Mouse (Mus musculus) limb, embryonic 13.5 days (tissue): Measurements from ENCODE around the gene Kdelc2. TPM values are rescaled to one million over a fixed set of nuclear protein-coding genes. Genes with fewer than 3 reads are reported as not detected.

Source experiments
- ATAC-seq: fragments of 200-750 bp; cut with Nextera tagmentation; 2 replicates; pipeline ENCODE4 v1.8.0; 2017; ENCODE audit warnings: low read depth, moderate number of reproducible peaks, moderate TSS enrichment; ENCODE audit not compliant: low FRiP score
- H3K27ac ChIP-seq: fragments of 300-500 bp; sonication (generic); 2 replicates; pipeline ENCODE4 v1.5.1; 2015; ENCODE audit warnings: inconsistent platforms, mild to moderate bottlenecking, moderate library complexity
- H3K27me3 ChIP-seq: fragments of 300-500 bp; sonication (generic); 2 replicates; pipeline ENCODE4 v1.6.1; 2015; ENCODE audit warnings: mild to moderate bottlenecking, inconsistent platforms
- H3K36me3 ChIP-seq: fragments of 300-500 bp; sonication (generic); 2 replicates; pipeline ENCODE4 v1.6.1; 2015; ENCODE audit warnings: inconsistent platforms, mild to moderate bottlenecking, moderate library complexity
- H3K4me1 ChIP-seq: fragments of 300-500 bp; sonication (generic); 2 replicates; pipeline ENCODE4 v1.6.1; 2015; ENCODE audit warnings: inconsistent platforms
- H3K4me2 ChIP-seq: fragments of 300-500 bp; sonication (generic); replicated peaks from 2 replicates; pipeline ENCODE4 v1.6.1; 2015; ENCODE audit warnings: inconsistent platforms, mild to moderate bottlenecking, moderate library complexity
- H3K4me3 ChIP-seq: fragments of 300-500 bp; sonication (generic); 2 replicates; pipeline ENCODE4 v1.5.1; 2015; ENCODE audit warnings: moderate library complexity, mild to moderate bottlenecking, inconsistent platforms
- H3K9ac ChIP-seq: fragments of 300-500 bp; sonication (generic); 2 replicates; pipeline ENCODE4 v1.6.1; 2015; ENCODE audit warnings: mild to moderate bottlenecking, inconsistent platforms
- H3K9me3 ChIP-seq: fragments of 300-500 bp; sonication (generic); 2 replicates; pipeline ENCODE4 v1.6.1; 2016; ENCODE audit warnings: inconsistent platforms
- WGBS: fragments of 180-500 bp; shearing (Covaris S2); methylation state at CpG from one replicate; pipeline ENCODE4 v1.1.7; 2015; 5-methylcytosine and 5-hydroxymethylcytosine counted together
- polyA plus RNA-seq: library from polyadenylated mRNA; unstranded; fragments of >200 nt; fragmentation: Nextera tagmentation; extraction: Ambion mirVana; gene quantifications from 2 replicates; pipeline ENCODE4 v1.2.1, GENCODE M21; 2015

The Kdelc2 gene
- polyA plus RNA-seq, 1 experiment from 2014 or later: 23.7 TPM

DNA sequence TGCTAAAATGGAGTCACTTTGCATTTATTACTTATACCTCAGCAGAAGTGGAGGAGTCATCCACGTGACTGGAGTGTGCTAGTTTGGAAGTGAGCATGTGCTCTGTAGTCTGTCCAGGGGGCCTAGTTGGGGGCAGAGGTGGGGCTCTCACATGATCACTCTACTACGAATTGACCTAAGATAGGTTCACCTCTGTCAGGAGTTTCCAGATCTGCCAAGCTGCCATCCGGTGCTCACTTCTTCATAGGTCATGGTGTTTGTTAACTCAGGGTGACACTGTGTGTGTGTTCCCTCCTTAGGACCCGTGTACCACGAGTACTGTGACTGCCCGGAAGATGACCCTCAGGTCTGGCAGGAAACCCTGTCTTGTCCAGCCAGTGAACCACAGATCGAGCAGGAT, 6.3 kb downstream of the Kdelc2 start:
- no peak for ATAC-seq
- 76% methylated on average over 7 of the region's 7 CpGs for WGBS

DNA sequence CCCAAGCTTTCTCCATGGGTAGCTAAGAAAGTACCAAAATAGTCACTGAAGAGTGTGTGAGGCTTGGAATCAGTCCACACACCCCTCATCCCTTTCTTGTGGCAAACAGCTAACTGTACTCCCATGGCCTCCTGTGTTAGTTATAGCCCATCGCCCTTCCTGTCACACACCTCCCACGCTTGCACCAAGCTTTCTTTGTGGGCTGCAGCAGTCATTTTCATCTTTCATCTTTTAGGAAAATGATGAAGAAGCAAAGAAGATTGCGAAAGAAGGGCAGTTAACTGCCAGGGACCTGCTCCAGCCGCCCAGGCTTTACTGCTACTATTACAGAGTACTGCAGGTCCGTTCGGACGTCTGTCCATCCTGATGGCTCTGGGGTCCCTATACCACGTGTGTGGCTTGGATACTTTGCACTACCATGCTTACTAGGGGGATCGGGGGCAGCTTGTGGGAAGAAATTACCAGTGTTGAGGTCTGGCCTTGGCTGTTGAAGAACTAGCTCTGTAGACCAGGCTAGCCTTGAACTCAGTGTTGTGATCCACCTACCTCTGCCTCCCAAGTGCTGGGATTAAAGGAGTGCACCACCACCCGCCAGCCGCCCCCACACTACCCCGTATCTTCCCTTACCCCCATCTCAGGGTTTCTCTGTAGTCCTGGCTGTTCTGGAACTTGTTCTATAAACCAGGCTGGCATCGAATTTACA, 14.0 kb downstream of the Kdelc2 start:
- Histone ChIP-seq H3K9me3 (no peaks in the 10 kb centered on the region), H3K4me3 (no peak overlapping the region), H3K27ac (no peak overlapping the region), H3K36me3 (0 out of 2 replicates have a peak, but pooled peaks cover 6% of the 10 kb centered on the region), H3K9ac (no peak overlapping the region), H3K4me1 (peaks cover 10% of the 10 kb centered on the region), H3K27me3 (no peaks in the 10 kb centered on the region), H3K4me2 (no peak overlapping the region)
- whole genome bisulfite sequencing: 80% methylated on average over 13 of the region's 13 CpGs
- ATAC-seq: no peak

More for the DNA sequence above, 6.3 kb downstream of the Kdelc2 start:
- Histone ChIP-seq H3K27me3 (no peaks in the 10 kb centered on the region), H3K4me3 (no peak overlapping the region), H3K36me3 (peaks cover 11% of the 10 kb centered on the region), H3K9me3 (no peaks in the 10 kb centered on the region), H3K4me1 (peaks cover 5% of the 10 kb centered on the region), H3K4me2 (no peak overlapping the region), H3K27ac (no peak overlapping the region), H3K9ac (no peak overlapping the region)

DNA sequence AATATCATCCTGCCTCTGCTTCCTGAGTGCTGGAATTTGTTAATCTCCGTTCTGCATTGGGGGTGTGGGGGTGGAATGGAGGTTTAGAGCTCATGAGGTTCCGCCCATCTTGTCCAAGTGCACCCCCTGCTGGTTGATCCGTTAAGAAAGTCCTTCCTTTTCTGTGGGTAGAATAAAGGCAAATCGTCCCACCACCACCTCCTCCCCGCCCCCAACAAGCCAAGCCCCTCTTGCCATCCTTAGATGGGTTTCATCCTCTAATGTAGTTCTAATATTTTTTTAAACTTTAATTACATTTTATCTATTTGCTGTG, 14.5 kb downstream of the Kdelc2 start:
- Histone ChIP-seq H3K36me3 (0 out of 2 replicates have a peak, but pooled peaks cover 6% of the 10 kb centered on the region), H3K9ac (no peak overlapping the region), H3K4me2 (no peak overlapping the region), H3K4me3 (no peak overlapping the region), H3K27me3 (no peaks in the 10 kb centered on the region), H3K9me3 (no peaks in the 10 kb centered on the region), H3K27ac (no peak overlapping the region), H3K4me1 (peaks cover 15% of the 10 kb centered on the region)
- WGBS: 13% methylated on average over 5 of the region's 5 CpGs
- no peak for ATAC-seq

DNA sequence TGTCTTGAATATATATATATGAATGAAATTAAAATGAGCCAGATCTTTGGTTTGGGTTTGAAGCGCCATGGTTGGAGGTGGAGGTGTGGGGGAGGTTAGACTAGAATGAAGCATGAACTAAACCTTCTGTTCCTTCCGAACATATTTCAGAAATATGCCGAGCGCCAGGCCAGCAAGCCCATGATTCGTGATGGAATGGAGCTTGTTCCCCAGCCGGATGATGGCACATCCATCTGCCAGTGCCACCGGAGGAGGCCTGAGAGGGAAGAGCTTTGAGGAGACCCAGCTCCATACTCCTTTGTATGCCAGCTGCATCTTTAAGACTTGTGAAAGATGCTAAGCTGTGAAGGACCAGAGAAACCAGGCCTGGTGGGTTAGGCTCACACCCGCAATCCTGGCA, 15.7 kb downstream of the Kdelc2 start:
- no peak overlapping the region for H3K4me3 ChIP-seq
- no peaks in the 10 kb centered on the region for H3K9me3 ChIP-seq
- H3K27me3 ChIP-seq: no peaks in the 10 kb centered on the region
- 95% methylated on average over 8 of the region's 8 CpGs for WGBS
- no peak overlapping the region for H3K4me2 ChIP-seq
- 0 out of 2 replicates have a peak, but pooled peaks cover 6% of the 10 kb centered on the region for H3K36me3 ChIP-seq
- ATAC-seq: no peak
- H3K4me1 ChIP-seq: peaks cover 18% of the 10 kb centered on the region
- H3K9ac ChIP-seq: no peak overlapping the region
- no peak overlapping the region for H3K27ac ChIP-seq

DNA sequence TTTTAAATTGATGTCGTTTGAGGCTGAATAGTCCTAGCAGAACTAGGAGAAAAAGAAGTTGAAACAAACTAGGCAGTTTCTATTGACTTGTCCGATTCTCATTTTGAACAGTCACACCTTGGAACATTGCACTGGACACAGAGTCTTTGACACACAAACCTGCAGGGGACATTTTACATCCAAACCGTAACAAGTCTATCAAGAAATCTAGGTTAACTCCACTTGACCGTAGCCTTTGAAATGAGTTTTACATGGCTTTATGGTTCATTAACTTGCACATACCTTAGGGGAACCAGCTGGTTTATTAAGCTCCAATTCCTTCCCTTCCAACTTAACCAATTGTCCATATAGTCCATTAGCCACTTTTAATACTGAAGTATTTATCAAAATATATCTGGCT, 16.9 kb downstream of the Kdelc2 start:
- Histone ChIP-seq H3K27me3 (no peaks in the 10 kb centered on the region), H3K4me2 (no peak overlapping the region), H3K9me3 (no peaks in the 10 kb centered on the region), H3K4me1 (peaks cover 24% of the 10 kb centered on the region), H3K27ac (no peak overlapping the region), H3K9ac (no peak overlapping the region), H3K4me3 (no peak overlapping the region), H3K36me3 (0 out of 2 replicates have a peak, but pooled peaks cover 6% of the 10 kb centered on the region)
- WGBS: 59% methylated on average over 4 of the region's 4 CpGs
- no peak for ATAC-seq

DNA sequence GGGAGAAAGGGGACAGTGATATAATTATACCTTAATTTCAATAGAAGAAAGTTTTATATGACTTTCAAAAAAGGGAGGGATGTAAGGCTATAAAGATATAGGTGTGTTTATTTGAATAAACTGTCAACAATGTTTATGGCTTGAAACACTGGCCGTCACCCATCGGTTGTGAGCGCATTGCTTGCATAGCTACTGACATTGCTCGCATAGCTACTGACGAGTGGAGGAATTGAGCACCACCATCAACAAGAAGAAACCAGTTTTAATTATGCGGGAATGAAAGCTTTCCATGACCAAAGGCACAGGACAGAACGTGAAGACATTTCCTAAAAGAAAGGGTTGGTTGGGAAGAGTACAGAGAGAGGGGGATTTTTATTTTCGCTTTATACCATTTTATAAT, 17.3 kb downstream of the Kdelc2 start:
- H3K27me3 ChIP-seq: no peaks in the 10 kb centered on the region
- H3K9me3 ChIP-seq: no peaks in the 10 kb centered on the region
- H3K27ac ChIP-seq: no peak overlapping the region
- 76% methylated on average over 8 of the region's 8 CpGs for WGBS
- no peak overlapping the region for H3K4me2 ChIP-seq
- no peak overlapping the region for H3K9ac ChIP-seq
- no peak overlapping the region for H3K4me3 ChIP-seq
- H3K36me3 ChIP-seq: 0 out of 2 replicates have a peak, but pooled peaks cover 6% of the 10 kb centered on the region
- ATAC-seq: no peak
- peaks cover 28% of the 10 kb centered on the region for H3K4me1 ChIP-seq

DNA sequence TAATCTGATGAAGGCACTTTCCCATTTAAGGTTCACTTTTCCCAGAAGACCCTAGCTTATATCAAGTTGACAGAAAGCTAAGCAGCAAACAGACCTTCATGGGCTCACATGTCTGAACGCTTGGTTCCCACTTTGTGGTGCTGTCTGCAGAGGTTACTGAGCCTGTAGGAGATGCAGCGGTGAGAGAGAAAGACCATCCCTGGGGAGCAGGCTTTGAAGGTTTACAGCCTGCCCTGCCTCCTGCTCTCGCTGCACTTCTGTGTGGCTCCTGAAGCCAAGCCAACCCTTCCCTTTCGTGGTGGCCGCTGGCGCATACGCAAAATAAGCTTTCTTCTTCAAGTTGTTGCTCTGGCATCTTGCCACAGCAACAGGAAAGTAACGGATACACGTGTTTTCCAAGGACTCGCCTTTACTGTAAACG, 18.5 kb downstream of the Kdelc2 start, which contains the start of gene 4930550C14Rik:
Gene 4930550C14Rik (plus strand): TSS at position 35 of the 421 bp plus-strand sequence.
- H3K27ac ChIP-seq: peak within 1 kb of the TSS; percentile 74; the same call in 1 of the 2 replicates

DNA sequence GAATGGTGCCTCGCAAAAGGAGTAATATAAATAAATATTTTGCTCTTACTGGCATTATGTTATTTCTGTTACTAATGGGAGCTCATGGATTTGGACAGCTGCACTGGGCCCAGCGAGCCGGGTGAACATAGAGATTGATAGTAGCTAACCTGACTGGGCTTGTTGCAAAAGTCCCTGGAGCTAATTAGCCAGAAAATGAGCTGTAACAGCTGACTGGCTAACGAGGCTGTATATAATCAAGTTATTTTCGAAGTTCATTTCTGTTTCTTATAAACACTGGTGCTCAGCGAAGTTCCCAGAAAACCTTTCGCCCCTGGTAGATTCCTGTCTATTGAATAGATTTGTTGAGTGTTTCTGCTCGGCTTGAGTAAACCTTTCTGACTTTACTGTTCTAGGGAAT, 19.2 kb downstream of the Kdelc2 start:
- Histone ChIP-seq H3K36me3 (0 out of 2 replicates have a peak, but pooled peaks cover 6% of the 10 kb centered on the region), H3K27me3 (no peaks in the 10 kb centered on the region), H3K4me1 (peaks cover 30% of the 10 kb centered on the region), H3K27ac (peak overlapping the region; percentile 74; the same call in 1 of the 2 replicates), H3K9ac (peak overlapping the region; percentile 48; the same call in 1 of the 2 replicates), H3K9me3 (no peaks in the 10 kb centered on the region), H3K4me2 (peak overlapping the region; percentile 58), H3K4me3 (no peak overlapping the region)
- 36% methylated on average over 8 of the region's 8 CpGs for WGBS
- 0 out of 2 replicates have a peak, but pooled peaks have one; percentile 9 for ATAC-seq

More for the DNA sequence above, 18.5 kb downstream of the Kdelc2 start, which contains the start of gene 4930550C14Rik:
- Histone ChIP-seq H3K36me3 (0 out of 2 replicates have a peak, but pooled peaks cover 6% of the 10 kb centered on the region), H3K9ac (peak within 1 kb of the TSS; percentile 48; the same call in 1 of the 2 replicates), H3K4me1 (peaks cover 30% of the 10 kb centered on the region), H3K4me2 (peak within 1 kb of the TSS; percentile 58), H3K27me3 (no peaks in the 10 kb centered on the region), H3K4me3 (peak within 1 kb of the TSS; percentile 14; the same call in 1 of the 2 replicates), H3K9me3 (no peaks in the 10 kb centered on the region)
- ATAC-seq: 0 out of 2 replicates have a peak, but pooled peaks have one; percentile 12
- 9% methylated on average over 11 of the region's 11 CpGs for WGBS

DNA sequence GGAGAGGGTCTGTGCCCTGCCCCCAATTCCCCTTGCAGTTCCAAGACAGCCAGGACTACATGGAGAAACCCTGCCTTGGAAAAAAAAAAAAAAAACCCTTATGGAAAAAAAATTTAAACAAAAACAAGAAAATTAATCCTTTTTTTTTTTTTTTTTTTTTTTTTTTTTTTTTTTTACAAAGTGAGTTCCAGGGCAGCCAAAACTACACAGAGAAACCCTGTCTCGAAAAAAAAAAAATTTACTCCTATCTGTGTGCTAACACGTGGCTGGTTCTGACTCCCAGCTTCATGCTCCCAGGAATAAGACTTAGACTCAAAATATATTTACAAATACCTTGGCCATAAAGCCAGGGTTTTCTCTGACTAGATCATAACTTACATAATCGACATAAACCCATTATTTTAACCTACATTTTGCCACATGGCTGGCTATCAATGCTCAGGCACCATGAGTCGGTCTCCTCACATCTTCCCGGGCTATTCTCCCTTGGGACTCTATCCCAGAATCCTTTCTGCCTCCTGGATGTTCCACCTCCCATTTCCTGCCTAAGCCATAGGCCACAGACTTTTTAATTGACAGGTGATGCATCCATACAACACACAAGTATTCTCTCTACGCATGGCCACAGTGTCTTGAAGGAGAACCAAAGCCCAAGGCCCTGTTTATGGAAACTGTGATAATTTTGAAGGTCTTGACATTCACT, 20.4 kb downstream of the Kdelc2 start:
- Histone ChIP-seq H3K9me3 (no peaks in the 10 kb centered on the region), H3K27me3 (no peaks in the 10 kb centered on the region), H3K4me3 (no peak overlapping the region), H3K4me1 (peaks cover 30% of the 10 kb centered on the region), H3K9ac (no peak overlapping the region), H3K4me2 (no peak overlapping the region), H3K36me3 (0 out of 2 replicates have a peak, but pooled peaks cover 6% of the 10 kb centered on the region), H3K27ac (no peak overlapping the region)
- no peak for ATAC-seq
- WGBS: 85% methylated on average over 6 of the region's 6 CpGs

DNA sequence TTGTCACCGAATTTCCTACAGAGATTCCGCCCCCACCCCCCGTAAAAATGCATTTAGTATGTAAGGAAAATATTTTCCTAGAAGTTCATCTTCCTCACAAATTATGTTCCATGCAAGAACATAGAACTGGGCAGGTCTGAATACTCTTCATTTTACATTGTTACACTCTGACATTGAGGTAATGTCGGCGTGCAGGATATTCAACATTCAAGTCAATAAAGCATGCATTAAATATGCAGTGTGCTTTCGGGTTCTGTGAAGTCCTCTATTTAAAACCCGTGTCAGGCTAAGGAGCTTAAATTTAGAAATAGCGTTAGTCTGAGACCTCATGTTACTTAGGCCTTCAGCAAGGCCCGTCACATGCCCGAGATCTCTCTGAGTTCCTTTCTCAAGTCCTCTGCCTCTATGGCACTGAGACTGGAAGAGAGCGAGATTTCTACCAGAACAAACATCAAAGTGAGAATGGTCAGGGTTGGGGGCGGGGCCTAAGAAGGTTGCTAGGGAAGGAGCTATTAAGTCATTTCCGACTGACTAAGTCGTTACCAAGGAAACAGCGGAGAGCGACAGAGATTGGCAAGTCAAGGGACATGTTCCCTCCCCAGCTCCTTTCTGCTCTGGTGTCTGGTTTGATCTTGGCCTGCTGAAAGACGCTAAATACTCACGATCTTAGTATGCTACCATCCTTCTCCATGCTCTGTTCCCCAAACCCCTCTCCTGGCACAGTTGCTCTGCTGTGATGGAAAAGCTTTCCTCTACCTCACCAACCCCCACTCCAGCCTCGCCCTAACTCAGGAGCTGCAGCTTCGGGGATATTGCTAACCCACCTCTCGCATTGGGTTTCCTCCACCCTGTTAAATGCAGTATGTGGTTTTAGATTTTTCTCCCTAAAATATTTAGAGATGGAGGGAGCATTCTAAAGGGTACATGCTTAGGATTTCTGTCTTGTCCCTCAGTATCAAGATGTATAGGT, 21.2 kb downstream of the Kdelc2 start:
- Histone ChIP-seq H3K9me3 (no peaks in the 10 kb centered on the region), H3K27ac (peak overlapping the region; percentile 84), H3K36me3 (0 out of 2 replicates have a peak, but pooled peaks cover under 1% of the 10 kb centered on the region), H3K4me1 (peaks cover 30% of the 10 kb centered on the region), H3K9ac (peak overlapping the region; percentile 62), H3K4me2 (peak overlapping the region; percentile 66), H3K4me3 (peak overlapping the region; percentile 44), H3K27me3 (no peaks in the 10 kb centered on the region)
- 23% methylated on average over 21 of the region's 21 CpGs for WGBS
- ATAC-seq: peak; percentile 81

DNA sequence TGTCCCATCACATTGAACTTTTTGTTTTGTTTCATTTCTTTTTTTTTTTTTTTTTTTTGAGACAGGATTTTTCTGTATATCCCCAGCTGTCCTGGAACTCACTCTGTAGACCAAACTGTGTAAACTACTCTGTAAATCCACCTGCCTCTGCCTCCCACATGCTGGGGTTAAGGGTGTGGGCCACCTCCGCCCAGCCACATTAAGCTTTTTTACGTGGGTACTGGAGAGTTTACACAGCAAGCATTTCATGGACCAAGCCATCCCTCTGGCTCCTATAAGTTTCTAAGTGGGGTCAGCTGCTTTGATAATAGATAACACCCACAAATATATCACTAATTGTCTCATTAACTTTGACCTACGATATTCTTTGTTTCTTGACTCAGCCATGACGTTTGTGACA, 24.7 kb downstream of the Kdelc2 start:
- WGBS: 73% methylated on average over 4 of the region's 4 CpGs
- H3K9me3 ChIP-seq: no peaks in the 10 kb centered on the region
- H3K4me1 ChIP-seq: peaks cover 16% of the 10 kb centered on the region
- H3K36me3 ChIP-seq: no peaks in the 10 kb centered on the region
- H3K4me2 ChIP-seq: no peak overlapping the region
- H3K27me3 ChIP-seq: no peaks in the 10 kb centered on the region
- no peak overlapping the region for H3K4me3 ChIP-seq
- no peak overlapping the region for H3K9ac ChIP-seq
- H3K27ac ChIP-seq: no peak overlapping the region
- ATAC-seq: no peak
